Comparison of ENCODE assay signal across 8 mouse cellular contexts in the genomic region with DNA sequence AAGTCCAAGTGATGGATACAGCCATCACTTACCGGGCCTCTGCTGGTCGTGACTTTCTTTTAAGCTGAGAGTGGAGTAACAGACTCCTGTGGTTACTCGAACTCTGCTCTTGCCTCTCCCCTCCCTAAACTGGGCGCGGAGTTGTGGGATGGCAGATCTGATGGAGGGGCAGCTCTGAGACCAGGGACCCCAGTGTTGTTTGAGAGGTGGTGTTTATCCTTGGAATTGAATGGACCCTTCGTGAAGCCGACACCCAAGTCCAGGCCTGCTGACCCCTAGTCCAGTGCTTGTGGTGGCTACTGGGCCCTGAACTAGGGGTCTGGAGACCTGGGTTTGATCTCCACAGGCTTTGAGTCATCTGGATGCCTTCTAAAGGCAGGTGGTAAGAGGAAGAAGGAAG. TPM values are rescaled to one million over a fixed set of nuclear protein-coding genes. Genes with fewer than 3 reads are reported as not detected.
DNase-seq lines count a peak whose midpoint lies in the region; ATAC-seq and TF ChIP-seq lines count a peak whose summit lies in the region.

No protein-coding gene starts in this region.

- ATAC-seq in heart, embryonic 12.5 days (ENCODE audit: insufficient number of reproducible peaks, low FRiP score), result no peak
- no peak for ATAC-seq in forebrain, embryonic 16.5 days
- no peak for ATAC-seq in liver, postnatal 0 days

- peak overlapping the region; percentile 80 for H3K9ac ChIP-seq in heart, embryonic 12.5 days
- peak overlapping the region; percentile 76 for H3K9ac ChIP-seq in ES-E14 (ENCODE audit: insufficient read depth, low read depth, low read length, poor library complexity, severe bottlenecking)
- peak overlapping the region; percentile 83 for H3K9ac ChIP-seq in forebrain, embryonic 16.5 days (replicated peaks; ENCODE audit: low read depth, low read length)
- peak overlapping the region; percentile 76 for H3K9ac ChIP-seq in liver, postnatal 0 days (replicated peaks)

- in situ Hi-C loops in ES-E14 (cut with MboI; ENCODE audit: low sequenced_read_pairs in 2 of 2, unreplicated experiment in 2 of 2), result no loop called here

- no peak overlapping the region for H3K27ac ChIP-seq in heart, embryonic 12.5 days (ENCODE audit: poor library complexity, severe bottlenecking)
- no peak overlapping the region for H3K27ac ChIP-seq in ES-E14 (ENCODE audit: insufficient read depth, low read depth, low read length, poor library complexity, severe bottlenecking)
- no peak overlapping the region for H3K27ac ChIP-seq in forebrain, embryonic 16.5 days (ENCODE audit: low read length)
- peak overlapping the region; percentile 92 for H3K27ac ChIP-seq in liver, postnatal 0 days (ENCODE audit: low read depth)

- no peak for DNase-seq in heart, postnatal 4 days
- DNase-seq in ES-E14 (ENCODE audit: low read depth, low spot score), result no peak
- no peak for DNase-seq in liver, postnatal 0 days
- DNase-seq in retina, embryonic 14.5 days (ENCODE audit: low spot score), result no peak
- no peak for DNase-seq in cerebellum, postnatal 25 days
- DNase-seq in yolk sac, embryonic 10.5 days (ENCODE audit: low spot score), result no peak

- H3K9me3 ChIP-seq in heart, embryonic 12.5 days (replicated peaks), result no peaks in the 10 kb centered on the region
- no peaks in the 10 kb centered on the region for H3K9me3 ChIP-seq in ES-E14 (ENCODE audit: control insufficient read depth, insufficient read depth, low read depth, low read length)
- H3K9me3 ChIP-seq in forebrain, embryonic 16.5 days (ENCODE audit: control insufficient read depth, low read length), result no peaks in the 10 kb centered on the region
- no peaks in the 10 kb centered on the region for H3K9me3 ChIP-seq in liver, postnatal 0 days (ENCODE audit: low read length)

- peak overlapping the region; percentile 99 for H3K4me2 ChIP-seq in heart, embryonic 12.5 days
- H3K4me2 ChIP-seq in forebrain, embryonic 16.5 days (ENCODE audit: low read length), result peak overlapping the region; percentile 71
- peak overlapping the region; percentile 93 for H3K4me2 ChIP-seq in liver, postnatal 0 days (ENCODE audit: low read depth, low read length)

- peak overlapping the region; percentile 72 for H3K4me3 ChIP-seq in heart, embryonic 12.5 days
- peak overlapping the region; percentile 57 to 66 for H3K4me3 ChIP-seq in ES-E14 (ENCODE audit: insufficient read depth in 1 of 2, low read depth in 1 of 2, low read length in 2 of 2, poor library complexity in 1 of 2, severe bottlenecking in 1 of 2)
- peak overlapping the region; percentile 93 for H3K4me3 ChIP-seq in forebrain, embryonic 16.5 days (replicated peaks; ENCODE audit: low read length)
- H3K4me3 ChIP-seq in liver, postnatal 0 days (ENCODE audit: low read depth, low read length), result peak overlapping the region; percentile 65

- H3K36me3 ChIP-seq in heart, embryonic 12.5 days, result peaks cover 28% of the 10 kb centered on the region
- peaks cover 2% of the 10 kb centered on the region; the same call in 1 of the 2 replicates for H3K36me3 ChIP-seq in ES-E14 (ENCODE audit: control insufficient read depth, insufficient read depth, low read length, poor library complexity, severe bottlenecking)
- H3K36me3 ChIP-seq in forebrain, embryonic 16.5 days (ENCODE audit: control insufficient read depth, insufficient read depth), result 0 out of 2 replicates have a peak, but pooled peaks cover 3% of the 10 kb centered on the region
- peaks cover 3% of the 10 kb centered on the region for H3K36me3 ChIP-seq in liver, postnatal 0 days (replicated peaks; ENCODE audit: insufficient read depth, low read length)

- no peak for TF ChIP-seq EP300 in liver, postnatal 0 days (IDR thresholded peaks at IDR 0.05; ENCODE audit: low read depth)

- peaks cover 38% of the 10 kb centered on the region for H3K4me1 ChIP-seq in heart, embryonic 12.5 days (replicated peaks)
- H3K4me1 ChIP-seq in ES-E14 (ENCODE audit: control insufficient read depth in 2 of 2, insufficient read depth in 2 of 2, low read length in 2 of 2, poor library complexity in 1 of 2), result peaks cover 0 to 3% of the 10 kb centered on the region in 2 experiments; a peak in 1 of 4 replicates
- peaks cover 49% of the 10 kb centered on the region for H3K4me1 ChIP-seq in forebrain, embryonic 16.5 days (replicated peaks; ENCODE audit: control insufficient read depth, insufficient read depth, low read length)
- peaks cover 20% of the 10 kb centered on the region for H3K4me1 ChIP-seq in liver, postnatal 0 days (ENCODE audit: insufficient read depth)

- 0 out of 2 replicates have a peak, but pooled peaks cover 10% of the 10 kb centered on the region for H3K27me3 ChIP-seq in heart, embryonic 12.5 days (replicated peaks)
- no peaks in the 10 kb centered on the region for H3K27me3 ChIP-seq in forebrain, embryonic 16.5 days (replicated peaks; ENCODE audit: control insufficient read depth, insufficient read depth, low read length)
- no peaks in the 10 kb centered on the region for H3K27me3 ChIP-seq in liver, postnatal 0 days (ENCODE audit: insufficient read depth, low read length)

- TF ChIP-seq CTCF in liver, postnatal 0 days (IDR thresholded peaks at IDR 0.05; ENCODE audit: low read depth), result no peak

- 58% methylated on average over 7 of the region's 7 CpGs for WGBS in heart, embryonic 12.5 days
- whole genome bisulfite sequencing in forebrain, embryonic 16.5 days, result 57% methylated on average over 7 of the region's 7 CpGs
- 35% methylated on average over 7 of the region's 7 CpGs for WGBS in liver, postnatal 0 days (ENCODE audit: insufficient replicate concordance)

TF ChIP-seq in ES-E14, 5 proteins besides CTCF, POLR2A, EP300 and RAD21:
- no peak for TF ChIP-seq CHD2 (IDR thresholded peaks at IDR 0.05; ENCODE audit: low read depth, low read length)
- no peak for TF ChIP-seq ZC3H11A (IDR thresholded peaks at IDR 0.05; ENCODE audit: borderline replicate concordance, low read depth, low read length)
- TF ChIP-seq MAFK (IDR thresholded peaks at IDR 0.05; ENCODE audit: insufficient read depth, low read depth, low read length), result no peak
- TF ChIP-seq HCFC1 (IDR thresholded peaks at IDR 0.05; ENCODE audit: borderline replicate concordance, insufficient read depth, low read length), result no peak
- no peak for TF ChIP-seq ZNF384 (IDR thresholded peaks at IDR 0.05; ENCODE audit: low read depth, low read length)

RNA-seq across cellular contexts. Expression of a gene that starts 0.9 kb away (rescaled TPM):
- 5.2 and 5.4 TPM in 2 replicates for polyA plus RNA-seq in heart, embryonic 12.5 days (2016; fragmentation: Nextera tagmentation; extraction: Ambion mirVana)
- total RNA-seq in heart, postnatal 4 days (2021), result 1 to 10 TPM; 7.1 to 7.5 TPM
- total RNA-seq in ES-E14 (2012; rRNA removed), result 8.1 and 8.6 TPM in 2 replicates
- polyA plus RNA-seq in forebrain, embryonic 16.5 days (2015; fragmentation: Nextera tagmentation; extraction: Ambion mirVana), result 13.5 and 19.1 TPM in 2 replicates
- polyA plus RNA-seq in liver, postnatal 0 days (2015; fragmentation: Nextera tagmentation; extraction: Ambion mirVana), result 481 and 632 TPM in 2 replicates

RNA-seq across cellular contexts. Expression of a gene that starts 1.0 kb away (rescaled TPM):
- 3.0 and 3.3 TPM in 2 replicates for polyA plus RNA-seq in heart, embryonic 12.5 days (2016; fragmentation: Nextera tagmentation; extraction: Ambion mirVana)
- 1 to 10 TPM; 2.1 to 2.2 TPM for total RNA-seq in heart, postnatal 4 days (2021)
- 2.1 and 3.5 TPM in 2 replicates for total RNA-seq in ES-E14 (2012; rRNA removed)
- polyA plus RNA-seq in forebrain, embryonic 16.5 days (2015; fragmentation: Nextera tagmentation; extraction: Ambion mirVana), result 27.6 and 28.6 TPM in 2 replicates
- 3.5 and 5.8 TPM in 2 replicates for polyA plus RNA-seq in liver, postnatal 0 days (2015; fragmentation: Nextera tagmentation; extraction: Ambion mirVana)

RNA-seq across cellular contexts. Expression of a gene that starts 43.9 kb away (rescaled TPM):
- 16.0 and 18.8 TPM in 2 replicates for polyA plus RNA-seq in heart, embryonic 12.5 days (2016; fragmentation: Nextera tagmentation; extraction: Ambion mirVana)
- total RNA-seq in heart, postnatal 4 days (2021), result 10 to 100 TPM; 39.6 to 40.5 TPM
- total RNA-seq in ES-E14 (2012; rRNA removed), result 40.5 and 42.2 TPM in 2 replicates
- polyA plus RNA-seq in forebrain, embryonic 16.5 days (2015; fragmentation: Nextera tagmentation; extraction: Ambion mirVana), result 14.0 and 15.3 TPM in 2 replicates
- 5.3 and 5.9 TPM in 2 replicates for polyA plus RNA-seq in liver, postnatal 0 days (2015; fragmentation: Nextera tagmentation; extraction: Ambion mirVana)

RNA-seq across cellular contexts. Expression of a gene that starts 56.7 kb away (rescaled TPM):
- polyA plus RNA-seq in heart, embryonic 12.5 days (2016; fragmentation: Nextera tagmentation; extraction: Ambion mirVana), result 5.6 and 5.8 TPM in 2 replicates
- 1 to 10 TPM; 4.2 to 5.2 TPM for total RNA-seq in heart, postnatal 4 days (2021)
- 14.9 and 16.9 TPM in 2 replicates for total RNA-seq in ES-E14 (2012; rRNA removed)
- polyA plus RNA-seq in forebrain, embryonic 16.5 days (2015; fragmentation: Nextera tagmentation; extraction: Ambion mirVana), result 8.6 and 9.1 TPM in 2 replicates
- polyA plus RNA-seq in liver, postnatal 0 days (2015; fragmentation: Nextera tagmentation; extraction: Ambion mirVana), result 2.4 and 2.6 TPM in 2 replicates

RNA-seq across cellular contexts. Expression of a gene that starts 57.3 kb away (rescaled TPM):
- 70.0 and 71.5 TPM in 2 replicates for polyA plus RNA-seq in heart, embryonic 12.5 days (2016; fragmentation: Nextera tagmentation; extraction: Ambion mirVana)
- 10 to 100 TPM; 48.1 to 49.0 TPM for total RNA-seq in heart, postnatal 4 days (2021)
- total RNA-seq in ES-E14 (2012; rRNA removed), result 62.1 and 85.2 TPM in 2 replicates
- polyA plus RNA-seq in forebrain, embryonic 16.5 days (2015; fragmentation: Nextera tagmentation; extraction: Ambion mirVana), result 113 and 114 TPM in 2 replicates
- 13.8 and 15.9 TPM in 2 replicates for polyA plus RNA-seq in liver, postnatal 0 days (2015; fragmentation: Nextera tagmentation; extraction: Ambion mirVana)

Comparison
In these comparisons a context has a peak if more than half of its experiments do, and no peak if none do; other contexts are left out.
1. RNA of a gene that starts 0.9 kb away (polyA plus RNA-seq): 481 to 632 TPM in liver, postnatal 0 days; 13.5 to 19.1 TPM in forebrain, embryonic 16.5 days and 5.2 to 5.4 TPM in heart, embryonic 12.5 days; every median in the first group is over 10 times any median in the second.
2. Peak in every context shown above with its lines, with median percentiles within 50 percentile points of each other: H3K4me2 ChIP-seq, H3K4me3 ChIP-seq and H3K9ac ChIP-seq.